Mouse (Mus musculus): ENCODE results near the gene Clic5.

DNA sequence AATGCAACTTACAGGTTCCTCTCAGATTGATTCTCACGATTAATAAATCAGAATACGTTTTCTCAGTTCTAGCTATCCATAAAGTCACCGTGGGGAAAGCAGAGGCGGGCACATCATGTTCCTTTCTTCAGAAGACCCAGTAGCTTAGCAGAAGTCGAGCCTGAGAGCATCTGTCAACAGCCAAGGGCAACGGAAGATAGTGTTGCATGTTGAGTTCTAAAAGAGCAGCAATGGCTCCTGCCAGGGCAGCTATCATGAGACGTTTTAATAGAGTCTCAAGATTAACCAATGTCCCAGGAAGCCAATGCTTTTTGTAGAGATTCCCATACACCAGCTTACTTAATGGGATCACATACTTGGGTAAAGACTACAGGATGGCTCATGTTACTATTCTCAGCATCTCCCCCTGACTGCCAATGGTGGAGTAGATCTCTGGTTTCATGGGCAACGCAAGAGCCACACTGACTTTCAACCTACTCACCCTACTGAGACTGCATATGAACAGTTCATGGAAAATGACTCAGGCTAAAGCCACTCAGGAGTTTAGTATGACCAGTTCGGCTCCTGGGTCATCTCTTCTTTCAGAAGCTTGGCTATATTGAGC, 26.9 kb downstream of the Clic5 start:
- no peak for TF ChIP-seq CTCF (IDR thresholded peaks at IDR 0.05; ENCODE audit: low read depth)
- no peak for TF ChIP-seq EP300 (IDR thresholded peaks at IDR 0.05; ENCODE audit: low read depth)
